Mouse (Mus musculus): ENCODE measurements at regions not wholly inside any gene's neighbourhood (a gene's known extent, or its start where the extent isn't known, plus 50 kb on each side); places are given as distances from the start of the nearest gene placed in this dataset.

DNA sequence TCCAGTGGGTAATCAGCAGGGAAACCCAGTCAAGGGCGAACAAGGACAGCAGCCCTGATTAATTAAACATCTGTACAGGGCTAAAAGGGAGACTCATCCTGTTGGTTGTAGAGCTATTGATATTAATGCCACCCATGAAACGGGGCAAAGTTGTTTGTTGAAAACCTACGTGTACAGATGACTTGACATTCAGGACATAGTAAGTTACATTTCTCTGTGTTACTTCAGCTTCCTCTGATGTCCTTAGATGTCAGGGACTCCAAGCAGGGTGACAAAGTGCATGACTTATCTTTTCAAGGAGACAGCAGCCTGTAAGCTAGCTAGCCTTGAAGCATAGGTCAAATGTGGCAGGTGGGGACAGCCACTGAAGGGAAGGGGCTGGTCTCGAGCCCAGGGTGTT lies 390.5 kb downstream of the Ccdc171 start:
- ATAC-seq (replicated peaks in 1 of 2; ENCODE audit: insufficient read depth in 1 of 2, low FRiP score in 2 of 2, low TSS enrichment in 1 of 2, low read depth in 1 of 2, poor library complexity in 2 of 2, severe bottlenecking in 2 of 2), result no peak

- peak; percentile 94 to 98 for ATAC-seq (replicated peaks in 1 of 2; ENCODE audit: insufficient read depth in 1 of 2, low FRiP score in 2 of 2, low TSS enrichment in 1 of 2, low read depth in 1 of 2, poor library complexity in 2 of 2, severe bottlenecking in 2 of 2)
Observed at GRCm38 (mm10) chr4:83917009-83917408, 391.7 kb downstream of the Ccdc171 start.

DNA sequence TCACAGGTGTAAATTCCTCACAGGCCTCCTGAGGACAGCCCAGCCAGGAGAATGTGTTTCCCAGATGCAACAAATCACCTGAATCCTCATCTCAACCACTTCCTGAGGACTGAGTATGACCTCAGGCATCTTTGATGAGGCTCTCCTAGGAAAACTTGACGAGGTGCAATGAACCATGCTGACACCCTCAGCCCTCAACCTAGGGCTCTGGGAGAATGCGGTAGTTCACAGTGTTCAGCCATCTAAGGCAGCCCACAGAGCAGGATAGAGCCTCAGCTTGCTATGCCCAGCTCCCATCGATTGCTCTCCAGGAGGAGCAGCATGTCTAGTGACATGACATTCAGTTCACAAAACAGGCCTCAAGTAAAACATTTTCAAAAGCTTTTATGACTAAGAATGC lies 392.7 kb downstream of the Ccdc171 start:
- ATAC-seq (replicated peaks in 1 of 2; ENCODE audit: insufficient read depth in 1 of 2, low FRiP score in 2 of 2, low TSS enrichment in 1 of 2, low read depth in 1 of 2, poor library complexity in 2 of 2, severe bottlenecking in 2 of 2), result no peak

DNA sequence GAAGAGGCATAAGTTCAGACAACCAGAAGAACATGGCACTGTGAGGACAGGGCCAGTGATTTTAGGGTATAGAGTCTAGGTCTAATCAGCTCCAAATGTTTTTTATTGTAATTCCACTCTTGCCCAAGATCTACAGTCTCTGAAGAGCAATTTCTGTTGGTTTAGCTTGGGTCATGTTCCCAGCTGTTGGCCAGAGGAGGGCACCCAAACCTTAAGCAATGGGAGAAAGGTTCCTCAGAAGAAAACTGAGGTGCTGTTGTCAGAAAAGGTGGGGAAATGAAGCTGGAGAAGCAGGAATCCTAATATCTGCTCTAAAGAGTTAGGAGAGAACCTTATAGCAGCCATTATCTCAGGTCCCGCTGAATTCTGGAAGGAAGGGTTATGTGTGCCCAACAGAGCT lies 393.7 kb downstream of the Ccdc171 start:
- no peak for ATAC-seq (replicated peaks in 1 of 2; ENCODE audit: insufficient read depth in 1 of 2, low FRiP score in 2 of 2, low TSS enrichment in 1 of 2, low read depth in 1 of 2, poor library complexity in 2 of 2, severe bottlenecking in 2 of 2)

DNA sequence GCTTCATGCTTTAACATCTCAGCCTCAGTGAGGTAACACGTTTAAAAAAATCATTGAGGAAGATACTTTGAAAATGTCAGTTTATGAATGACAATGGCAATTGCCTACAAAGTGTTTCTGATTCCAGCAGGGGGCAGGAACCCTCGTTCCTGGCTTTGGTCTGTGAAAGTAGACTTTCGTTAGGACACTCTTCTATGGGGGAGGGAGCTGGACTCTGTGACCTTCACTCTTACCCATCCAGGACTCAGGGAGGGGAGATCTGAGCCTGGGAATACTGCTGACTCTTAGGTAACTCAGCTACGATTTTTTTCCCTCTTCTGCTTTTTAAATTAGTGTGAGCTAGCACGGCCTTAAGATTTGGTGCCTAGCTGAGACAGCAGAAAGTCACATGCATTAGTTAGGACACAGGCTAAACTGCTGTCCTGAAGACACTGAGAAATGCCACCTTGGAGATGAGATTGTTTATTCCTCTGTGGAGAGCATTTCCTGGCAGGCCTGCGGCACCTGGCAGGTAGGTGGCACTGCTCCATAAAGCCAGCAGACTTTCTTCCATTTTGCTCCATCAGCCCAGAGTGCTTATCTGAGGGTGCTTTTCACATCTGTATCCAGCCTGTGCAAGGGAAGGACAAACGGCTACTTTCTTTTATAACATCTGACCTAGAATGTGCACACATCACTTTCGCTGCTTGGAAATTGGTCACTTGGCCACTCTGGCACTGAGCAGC lies 399.9 kb downstream of the Ccdc171 start:
- ATAC-seq (replicated peaks in 1 of 2; ENCODE audit: insufficient read depth in 1 of 2, low FRiP score in 2 of 2, low TSS enrichment in 1 of 2, low read depth in 1 of 2, poor library complexity in 2 of 2, severe bottlenecking in 2 of 2), result 0 out of 4 replicates have a peak, but pooled peaks of 1 of the 2 experiments have one; percentile 4

DNA sequence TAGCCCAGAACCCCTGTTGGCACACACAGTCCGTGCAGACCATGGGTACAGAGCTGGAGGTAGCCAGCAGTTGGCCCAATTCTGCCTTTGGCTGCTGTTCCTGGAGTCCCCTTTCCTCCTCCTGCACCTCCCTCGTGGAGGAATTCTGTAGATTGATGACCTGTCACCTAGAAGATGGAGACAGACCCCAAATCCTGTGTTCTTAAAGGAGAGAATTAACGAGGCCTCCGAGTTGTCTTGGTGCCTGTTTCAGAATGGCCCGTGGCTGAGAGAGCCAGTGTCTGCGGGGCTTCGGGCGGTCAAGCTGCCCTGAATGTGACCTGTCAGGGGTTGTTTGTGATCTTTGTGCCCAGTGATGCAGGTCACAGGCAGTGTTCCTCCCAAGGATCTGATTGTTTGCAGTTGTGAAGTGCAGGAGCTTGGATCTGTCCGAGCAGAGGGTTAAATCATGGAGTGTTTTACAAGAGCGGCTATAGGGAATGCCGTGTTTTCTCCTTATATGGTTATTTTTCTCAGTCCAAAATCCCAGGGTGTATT lies 400.9 kb downstream of the Ccdc171 start:
- ATAC-seq (replicated peaks in 1 of 2; ENCODE audit: insufficient read depth in 1 of 2, low FRiP score in 2 of 2, low TSS enrichment in 1 of 2, low read depth in 1 of 2, poor library complexity in 2 of 2, severe bottlenecking in 2 of 2), result no peak

GRCm38 (mm10) chr4:83931897-83932654 lies 406.7 kb downstream of the Ccdc171 start:
- no peak for ATAC-seq (replicated peaks in 1 of 2; ENCODE audit: insufficient read depth in 1 of 2, low FRiP score in 2 of 2, low TSS enrichment in 1 of 2, low read depth in 1 of 2, poor library complexity in 2 of 2, severe bottlenecking in 2 of 2)

- peak; percentile 90 to 91 for ATAC-seq (replicated peaks in 1 of 2; ENCODE audit: insufficient read depth in 1 of 2, low FRiP score in 2 of 2, low TSS enrichment in 1 of 2, low read depth in 1 of 2, poor library complexity in 2 of 2, severe bottlenecking in 2 of 2)
Observed at GRCm38 (mm10) chr4:83941693-83942092, 416.3 kb downstream of the Ccdc171 start.

- no peak for ATAC-seq (replicated peaks in 1 of 2; ENCODE audit: insufficient read depth in 1 of 2, low FRiP score in 2 of 2, low TSS enrichment in 1 of 2, low read depth in 1 of 2, poor library complexity in 2 of 2, severe bottlenecking in 2 of 2)
Observed at GRCm38 (mm10) chr4:83949612-83950011, 424.3 kb downstream of the Ccdc171 start.

DNA sequence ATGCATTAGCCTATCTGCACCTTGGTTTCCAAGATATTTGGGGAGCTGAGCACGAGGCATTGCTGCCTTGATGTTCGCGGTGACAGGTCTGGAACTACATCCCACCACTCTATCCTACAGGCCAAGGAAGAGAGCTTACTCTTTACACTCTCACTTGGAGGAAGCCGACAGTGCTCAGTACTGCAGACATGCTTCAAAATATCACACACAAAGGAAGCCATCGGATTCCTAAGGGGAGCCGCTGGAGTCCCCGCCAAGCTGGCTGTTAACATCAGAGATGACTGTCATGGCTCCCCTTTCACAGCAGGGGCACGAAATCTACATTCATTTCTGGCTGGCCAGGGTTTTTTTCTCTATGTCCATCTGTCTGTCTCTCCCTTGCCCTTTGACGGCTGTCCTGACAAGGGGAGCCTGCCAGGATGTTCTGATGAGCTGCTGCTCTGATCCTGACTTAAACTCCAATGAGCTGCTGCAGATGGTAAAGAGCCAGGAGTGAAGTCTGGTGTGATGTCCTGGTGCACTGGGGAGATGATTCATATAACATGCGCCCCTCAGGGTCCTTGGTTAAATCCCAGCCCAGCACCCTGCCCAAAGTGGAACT lies 425.6 kb downstream of the Ccdc171 start:
- ATAC-seq (replicated peaks in 1 of 2; ENCODE audit: insufficient read depth in 1 of 2, low FRiP score in 2 of 2, low TSS enrichment in 1 of 2, low read depth in 1 of 2, poor library complexity in 2 of 2, severe bottlenecking in 2 of 2), result no peak

DNA sequence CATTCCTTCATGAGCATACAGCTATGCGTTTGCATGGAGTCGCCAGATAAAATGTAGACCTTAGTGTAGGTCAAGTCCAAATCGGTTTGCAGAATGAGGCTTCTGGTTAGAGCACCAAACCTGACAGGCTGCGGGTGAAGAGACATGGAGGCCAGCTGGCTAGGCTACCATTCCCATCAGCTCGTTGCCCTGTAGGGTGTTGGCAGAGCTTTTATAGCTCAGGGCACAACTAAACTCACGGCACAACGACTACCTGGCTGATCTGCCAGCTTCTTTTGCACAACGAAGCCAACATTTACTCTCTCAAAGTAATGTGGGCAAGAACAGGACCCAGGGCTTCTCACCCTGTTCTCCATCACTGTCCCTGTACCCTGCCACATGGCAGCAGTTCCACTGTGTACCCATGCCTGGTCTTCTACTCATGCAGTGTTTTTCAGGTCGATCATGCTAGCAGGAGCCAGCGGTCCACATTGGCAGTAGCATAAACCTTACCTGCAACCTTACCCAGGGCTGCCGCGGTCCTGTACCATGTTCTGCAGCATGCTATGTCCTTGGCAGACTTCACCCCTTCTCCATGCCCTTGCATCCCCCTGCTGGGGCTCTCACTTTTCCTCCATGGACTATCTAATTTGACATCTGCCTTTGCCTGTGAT lies 431.0 kb downstream of the Ccdc171 start:
- ATAC-seq (replicated peaks in 1 of 2; ENCODE audit: insufficient read depth in 1 of 2, low FRiP score in 2 of 2, low TSS enrichment in 1 of 2, low read depth in 1 of 2, poor library complexity in 2 of 2, severe bottlenecking in 2 of 2), result no peak

DNA sequence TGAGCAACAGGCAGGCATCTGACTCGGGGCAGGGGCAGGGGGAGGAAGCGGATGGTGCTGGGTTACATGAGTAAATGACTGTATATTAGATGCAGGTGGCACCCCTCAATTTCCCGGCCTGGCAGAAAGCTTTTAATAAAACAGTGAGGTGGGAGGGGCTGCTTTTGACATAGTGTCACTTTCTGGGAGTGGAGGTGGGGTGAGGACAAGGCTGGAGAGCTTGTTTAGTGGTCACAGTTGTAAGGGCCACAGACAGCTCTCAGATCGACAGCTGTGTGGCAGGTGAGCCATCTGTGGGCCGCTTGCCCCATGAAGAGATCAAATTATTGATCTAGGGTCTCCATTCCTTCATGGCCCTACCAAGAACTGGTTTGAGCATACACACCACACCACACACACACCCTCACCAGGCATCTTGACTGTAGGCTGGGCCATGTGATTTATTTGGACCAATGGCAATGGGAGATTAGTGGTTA lies 431.9 kb downstream of the Ccdc171 start:
- no peak for ATAC-seq (replicated peaks in 1 of 2; ENCODE audit: insufficient read depth in 1 of 2, low FRiP score in 2 of 2, low TSS enrichment in 1 of 2, low read depth in 1 of 2, poor library complexity in 2 of 2, severe bottlenecking in 2 of 2)

DNA sequence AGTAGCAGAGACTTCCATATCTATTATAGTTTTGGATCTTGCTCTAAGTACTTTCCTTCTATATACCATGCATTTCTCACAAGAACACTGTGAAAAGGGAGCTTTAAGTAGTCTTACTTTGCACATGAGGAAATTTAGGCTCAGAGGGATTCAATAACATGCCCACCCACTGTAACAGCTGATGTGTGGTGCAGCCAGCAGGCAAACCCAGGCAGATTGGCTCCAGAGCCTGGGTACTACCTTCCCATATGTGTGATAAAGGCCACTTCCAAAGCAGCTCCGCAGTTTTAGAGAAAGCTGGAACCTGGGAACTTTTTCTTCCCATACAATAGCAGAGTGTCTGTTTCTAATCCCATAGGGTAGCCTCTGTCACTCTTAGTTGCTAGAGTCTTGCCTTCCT lies 441.6 kb downstream of the Ccdc171 start:
- ATAC-seq (replicated peaks in 1 of 2; ENCODE audit: insufficient read depth in 1 of 2, low FRiP score in 2 of 2, low TSS enrichment in 1 of 2, low read depth in 1 of 2, poor library complexity in 2 of 2, severe bottlenecking in 2 of 2), result no peak

GRCm38 (mm10) chr4:83973162-83973561 lies 447.8 kb downstream of the Ccdc171 start:
- ATAC-seq (replicated peaks in 1 of 2; ENCODE audit: insufficient read depth in 1 of 2, low FRiP score in 2 of 2, low TSS enrichment in 1 of 2, low read depth in 1 of 2, poor library complexity in 2 of 2, severe bottlenecking in 2 of 2), result no peak

- no peak for ATAC-seq (replicated peaks in 1 of 2; ENCODE audit: insufficient read depth in 1 of 2, low FRiP score in 2 of 2, low TSS enrichment in 1 of 2, low read depth in 1 of 2, poor library complexity in 2 of 2, severe bottlenecking in 2 of 2)
Observed at GRCm38 (mm10) chr4:83974214-83975012, 449.1 kb downstream of the Ccdc171 start.

DNA sequence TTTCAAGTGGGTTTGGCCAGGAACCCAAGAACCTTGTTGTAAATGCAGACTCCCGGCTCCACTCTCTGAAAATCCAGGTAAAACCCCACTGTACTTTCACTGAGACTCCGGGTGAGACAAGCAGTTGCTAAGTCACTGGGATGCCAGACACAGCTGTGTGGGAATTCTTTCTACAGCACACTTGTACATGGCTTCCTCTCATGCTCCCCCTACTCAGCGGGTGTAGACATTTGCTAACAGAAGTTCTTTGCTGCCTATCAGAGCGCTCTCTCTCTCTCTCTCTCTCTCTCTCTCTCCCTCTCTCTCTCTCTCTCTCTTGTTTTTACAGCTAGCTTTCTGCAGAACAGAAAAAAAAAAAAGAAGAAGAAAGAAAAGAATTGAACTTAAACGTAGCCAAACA lies 450.2 kb downstream of the Ccdc171 start:
- no peak for ATAC-seq (replicated peaks in 1 of 2; ENCODE audit: insufficient read depth in 1 of 2, low FRiP score in 2 of 2, low TSS enrichment in 1 of 2, low read depth in 1 of 2, poor library complexity in 2 of 2, severe bottlenecking in 2 of 2)

GRCm38 (mm10) chr4:83976067-83976466 lies 450.7 kb downstream of the Ccdc171 start:
- ATAC-seq (replicated peaks in 1 of 2; ENCODE audit: insufficient read depth in 1 of 2, low FRiP score in 2 of 2, low TSS enrichment in 1 of 2, low read depth in 1 of 2, poor library complexity in 2 of 2, severe bottlenecking in 2 of 2), result no peak

All from hematopoietic stem cell, adult 5-6 weeks (primary cell).